In the genomic region with DNA sequence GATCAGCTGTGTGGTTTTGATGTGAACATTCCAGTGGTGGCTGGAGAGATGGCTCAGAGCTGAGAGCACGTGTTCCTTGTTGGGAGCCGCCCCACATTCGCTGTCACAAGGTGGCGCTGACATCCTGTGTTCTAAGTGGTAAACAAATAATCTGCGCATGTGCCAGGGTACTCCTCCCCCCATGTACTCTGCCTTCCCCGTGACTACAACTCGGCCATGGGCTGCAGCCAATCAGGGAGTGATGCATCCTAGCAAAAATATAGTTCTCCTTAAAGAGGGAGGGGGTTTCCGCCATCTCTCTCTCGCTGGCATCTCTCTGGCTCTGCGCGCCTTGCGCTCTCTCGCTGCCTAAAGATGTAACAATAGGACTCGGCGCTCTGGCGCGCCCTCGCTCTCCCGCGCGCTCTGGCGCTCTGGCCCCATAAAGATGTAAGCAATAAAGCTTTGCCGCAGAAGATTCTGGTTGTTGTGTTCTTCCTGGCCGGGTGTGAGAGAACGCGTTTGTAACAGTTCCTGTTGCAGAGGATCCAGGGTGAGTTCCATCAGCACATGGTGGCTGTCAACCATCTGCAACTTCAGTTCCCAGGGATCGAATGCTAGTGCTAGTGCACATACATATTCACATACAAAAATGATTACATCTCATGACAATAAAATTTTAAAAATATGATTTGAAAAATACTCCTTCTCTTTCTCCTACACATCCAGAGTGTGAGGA, we compare ENCODE assay signal across 8 mouse cellular contexts. TPM values are rescaled to one million over a fixed set of nuclear protein-coding genes. Genes with fewer than 3 reads are reported as not detected.
A peak's percentile ranks its signal among the peaks of the same experiment; 100 is the strongest.
DNase-seq lines count a peak whose midpoint lies in the region; ATAC-seq lines count a peak whose summit lies in the region.
"Not testable (repeated sequence)": the region's sequence is repeated elsewhere in the genome, so short reads cannot be mapped to it uniquely, and the experiment has no call there.

No protein-coding gene starts in this region.

- H3K36me3 ChIP-seq in hindbrain, embryonic 10.5 days; neural tube, embryonic 15.5 days: not testable (repeated sequence)

- H3K4me1 ChIP-seq in hindbrain, embryonic 10.5 days (replicated peaks): peaks cover 29% of the 10 kb centered on the region
- H3K4me1 ChIP-seq in neural tube, embryonic 15.5 days: peaks cover 29% of the 10 kb centered on the region

- peak; percentile 79 for DNase-seq in MN1 (ENCODE audit: low spot score)
- peak; percentile 90 to 93 for DNase-seq in cerebellum, postnatal 14 days
- DNase-seq in frontal cortex, postnatal 14 days (ENCODE audit: low spot score in 2 of 2): peak; percentile 81 to 87
- DNase-seq in hindbrain, embryonic 10.5 days (ENCODE audit: low spot score): peak; percentile 92
- peak; percentile 92 for DNase-seq in layer of hippocampus, adult 8-10 months (ENCODE audit: low spot score in 2 of 2)
- peak; percentile 91 to 92 for DNase-seq in lung, adult 18-20 months
- DNase-seq in testis, postnatal 10 days (ENCODE audit: low spot score): peak; percentile 86

- peak overlapping the region; percentile 61 for H3K4me3 ChIP-seq in hindbrain, embryonic 10.5 days
- H3K4me3 ChIP-seq in neural tube, embryonic 15.5 days (replicated peaks): peak overlapping the region; percentile 58

- ATAC-seq in neural tube, embryonic 15.5 days (ENCODE audit: low FRiP score): peak; percentile 97

- H3K9ac ChIP-seq in neural tube, embryonic 15.5 days (replicated peaks): peak overlapping the region; percentile 68

- WGBS in hindbrain, embryonic 10.5 days: 1% methylated on average over 27 of the region's 27 CpGs
- under 1% methylated on average over 27 of the region's 27 CpGs for WGBS in neural tube, embryonic 15.5 days

- peak overlapping the region; percentile 91 for H3K27ac ChIP-seq in hindbrain, embryonic 10.5 days
- H3K27ac ChIP-seq in neural tube, embryonic 15.5 days (replicated peaks): peak overlapping the region; percentile 93

- peaks cover 45% of the 10 kb centered on the region for H3K27me3 ChIP-seq in hindbrain, embryonic 10.5 days (ENCODE audit: insufficient read depth, poor library complexity, severe bottlenecking)
- peaks cover 40% of the 10 kb centered on the region for H3K27me3 ChIP-seq in neural tube, embryonic 15.5 days (replicated peaks)

- H3K9me3 ChIP-seq in hindbrain, embryonic 10.5 days; neural tube, embryonic 15.5 days (replicated peaks): not testable (repeated sequence)

- peak overlapping the region; percentile 67 for H3K4me2 ChIP-seq in neural tube, embryonic 15.5 days

RNA-seq across cellular contexts. Expression of a gene that starts 18.8 kb away (rescaled TPM):
- polyA plus RNA-seq in hindbrain, embryonic 10.5 days (2016; fragmentation: Nextera tagmentation; extraction: Ambion mirVana): 27.1 and 30.9 TPM in 2 replicates
- total RNA-seq in layer of hippocampus, adult 8-10 months (2022): 100 to 1,000 TPM in 1 of 4 experiments, 10 to 100 TPM in 3; 29.6 to 138 (median 63.9) TPM
- polyA plus RNA-seq in neural tube, embryonic 15.5 days (2015; fragmentation: Nextera tagmentation; extraction: Ambion mirVana): 19.8 and 88.0 TPM in 2 replicates

RNA-seq across cellular contexts. Expression of a gene that starts 25.6 kb away (rescaled TPM):
- polyA plus RNA-seq in hindbrain, embryonic 10.5 days (2016; fragmentation: Nextera tagmentation; extraction: Ambion mirVana): 1,286 and 1,579 TPM in 2 replicates
- 100 to 1,000 TPM; 273 to 401 (median 339) TPM for total RNA-seq in layer of hippocampus, adult 8-10 months (2022)
- 778 and 1,050 TPM in 2 replicates for polyA plus RNA-seq in neural tube, embryonic 15.5 days (2015; fragmentation: Nextera tagmentation; extraction: Ambion mirVana)

RNA-seq across cellular contexts. Expression of a gene that starts 25.7 kb away (rescaled TPM):
- 55.0 and 63.9 TPM in 2 replicates for polyA plus RNA-seq in hindbrain, embryonic 10.5 days (2016; fragmentation: Nextera tagmentation; extraction: Ambion mirVana)
- 10 to 100 TPM; 81.4 to 91.3 (median 81.9) TPM for total RNA-seq in layer of hippocampus, adult 8-10 months (2022)
- 72.3 and 75.7 TPM in 2 replicates for polyA plus RNA-seq in neural tube, embryonic 15.5 days (2015; fragmentation: Nextera tagmentation; extraction: Ambion mirVana)

RNA-seq across cellular contexts. Expression of a gene that starts 30.1 kb away (rescaled TPM):
- 4.3 and 6.5 TPM in 2 replicates for polyA plus RNA-seq in hindbrain, embryonic 10.5 days (2016; fragmentation: Nextera tagmentation; extraction: Ambion mirVana)
- 1 to 10 TPM; 4.7 to 7.4 (median 6.9) TPM for total RNA-seq in layer of hippocampus, adult 8-10 months (2022)
- polyA plus RNA-seq in neural tube, embryonic 15.5 days (2015; fragmentation: Nextera tagmentation; extraction: Ambion mirVana): 11.9 and 13.1 TPM in 2 replicates

RNA-seq across cellular contexts. Expression of a gene that starts 40.9 kb away (rescaled TPM):
- polyA plus RNA-seq in hindbrain, embryonic 10.5 days (2016; fragmentation: Nextera tagmentation; extraction: Ambion mirVana): 47.0 and 51.8 TPM in 2 replicates
- 10 to 100 TPM; 13.2 to 17.4 (median 14.9) TPM for total RNA-seq in layer of hippocampus, adult 8-10 months (2022)
- 25.1 and 29.3 TPM in 2 replicates for polyA plus RNA-seq in neural tube, embryonic 15.5 days (2015; fragmentation: Nextera tagmentation; extraction: Ambion mirVana)

Comparison
In these comparisons a context has a peak if more than half of its experiments do, and no peak if none do; other contexts are left out.
1. Peak in every context shown above with its lines: DNase-seq, ATAC-seq, H3K4me3 ChIP-seq and H3K27ac ChIP-seq.